Mouse (Mus musculus): ENCODE results near the gene Abhd15. TPM values are rescaled to one million over a fixed set of nuclear protein-coding genes. Genes with fewer than 3 reads are reported as not detected.

Gene Abhd15
- polyA plus RNA-seq, 1 experiment from 2014 or later, result 3.5 TPM

DNA sequence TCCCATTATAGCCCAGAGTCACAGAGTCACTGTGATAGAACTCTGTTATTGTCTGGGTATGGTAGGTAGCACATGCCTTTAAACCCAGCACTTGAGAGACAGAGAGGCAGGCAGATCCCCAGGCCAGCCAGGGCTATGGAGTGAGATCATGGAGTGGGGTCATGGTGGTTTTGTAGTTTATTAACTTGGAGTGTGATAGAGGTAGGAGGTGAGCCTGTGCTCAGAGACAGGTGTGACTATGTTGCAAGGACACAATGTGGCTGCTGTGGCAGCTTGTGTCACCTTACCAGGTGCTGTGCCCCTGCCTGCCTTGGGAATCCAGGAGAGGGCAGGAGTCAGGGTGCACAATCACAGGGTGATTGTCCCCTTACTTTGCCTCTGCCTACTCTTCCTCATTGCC lies 19.4 kb upstream of the Abhd15 start:
- no peaks in the 10 kb centered on the region for H3K27me3 ChIP-seq (replicated peaks)
- H3K9ac ChIP-seq, result no peak overlapping the region
- H3K9me3 ChIP-seq, result no peaks in the 10 kb centered on the region
- H3K27ac ChIP-seq, result peak overlapping the region; percentile 28
- peaks cover 11% of the 10 kb centered on the region for H3K36me3 ChIP-seq
- peak overlapping the region; percentile 97 for H3K4me2 ChIP-seq (replicated peaks)
- ATAC-seq, result no peak
- peaks cover 63% of the 10 kb centered on the region for H3K4me1 ChIP-seq (replicated peaks)
- no peak overlapping the region for H3K4me3 ChIP-seq (replicated peaks)

DNA sequence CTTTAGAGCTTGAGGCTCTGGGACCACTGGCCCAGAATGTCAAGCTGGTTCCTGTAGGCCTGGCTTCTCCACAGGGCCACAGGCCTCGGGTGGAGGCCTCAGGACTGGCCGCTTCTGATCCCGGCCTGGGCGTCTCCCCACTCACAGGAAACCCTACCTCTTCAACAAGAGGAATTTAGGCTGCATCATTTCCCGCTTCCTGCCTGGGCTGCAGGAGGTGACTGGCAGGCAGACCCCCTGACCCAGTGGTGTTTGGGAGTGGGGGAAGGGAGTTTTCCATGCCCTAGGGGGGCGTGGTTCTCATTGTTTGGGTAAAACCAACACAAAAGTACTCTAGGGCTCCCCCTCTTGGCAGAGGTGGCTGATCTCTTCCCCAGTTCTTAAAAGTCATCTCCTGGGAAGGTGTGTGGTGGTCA lies 17.6 kb upstream of the Abhd15 start:
- H3K9me3 ChIP-seq, result no peaks in the 10 kb centered on the region
- 40% methylated on average over 6 of the region's 6 CpGs for WGBS
- H3K4me1 ChIP-seq (replicated peaks), result peaks cover 57% of the 10 kb centered on the region
- no peaks in the 10 kb centered on the region for H3K27me3 ChIP-seq (replicated peaks)
- H3K4me2 ChIP-seq (replicated peaks), result no peak overlapping the region
- peaks cover 17% of the 10 kb centered on the region for H3K36me3 ChIP-seq
- no peak for ATAC-seq
- H3K4me3 ChIP-seq (replicated peaks), result no peak overlapping the region
- peak overlapping the region; percentile 41 for H3K27ac ChIP-seq
- no peak overlapping the region for H3K9ac ChIP-seq

DNA sequence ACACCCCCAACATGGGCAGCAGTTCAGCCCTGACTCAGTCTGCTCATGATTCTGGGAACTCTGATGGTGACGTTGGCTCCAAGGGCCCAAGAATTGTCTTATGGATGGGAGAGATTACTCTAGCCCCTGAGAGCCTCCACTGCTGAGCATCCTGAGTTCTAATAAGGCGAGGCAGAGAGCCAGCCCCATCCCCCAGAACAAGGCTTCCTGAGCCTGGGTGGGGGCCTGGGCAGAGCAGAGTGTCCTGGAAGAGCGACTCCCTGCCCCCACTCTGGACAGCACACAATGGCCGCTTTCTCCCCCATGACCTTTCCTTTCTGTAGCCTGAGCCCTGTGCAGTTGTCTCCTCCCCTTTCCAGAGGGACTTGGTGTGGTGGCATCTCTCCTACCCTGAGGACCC lies 17.1 kb upstream of the Abhd15 start:
- H3K4me2 ChIP-seq (replicated peaks), result no peak overlapping the region

GRCm38 (mm10) chr11:77498261-77499139 lies 16.4 kb upstream of the Abhd15 start:
- no peaks in the 10 kb centered on the region for H3K9me3 ChIP-seq
- no peak overlapping the region for H3K4me3 ChIP-seq (replicated peaks)
- WGBS, result 73% methylated on average over 12 of the region's 12 CpGs
- peak overlapping the region; percentile 45 for H3K27ac ChIP-seq
- ATAC-seq, result no peak
- peaks cover 26% of the 10 kb centered on the region for H3K36me3 ChIP-seq
- H3K4me2 ChIP-seq (replicated peaks), result no peak overlapping the region
- H3K27me3 ChIP-seq (replicated peaks), result no peaks in the 10 kb centered on the region
- H3K9ac ChIP-seq, result no peak overlapping the region
- H3K4me1 ChIP-seq (replicated peaks), result peaks cover 56% of the 10 kb centered on the region

More for the DNA sequence above, 17.1 kb upstream of the Abhd15 start:
- Histone ChIP-seq H3K9ac (no peak overlapping the region), H3K4me3 (replicated peaks) (no peak overlapping the region), H3K36me3 (peaks cover 20% of the 10 kb centered on the region), H3K9me3 (no peaks in the 10 kb centered on the region), H3K27ac (peak overlapping the region; percentile 45), H3K4me1 (replicated peaks) (peaks cover 56% of the 10 kb centered on the region), H3K27me3 (replicated peaks) (no peaks in the 10 kb centered on the region)
- 55% methylated on average over 4 of the region's 4 CpGs for WGBS
- no peak for ATAC-seq

GRCm38 (mm10) chr11:77499354-77499753 lies 15.6 kb upstream of the Abhd15 start:
- Histone ChIP-seq H3K4me1 (replicated peaks) (peaks cover 50% of the 10 kb centered on the region), H3K27ac (no peak overlapping the region), H3K9me3 (no peaks in the 10 kb centered on the region), H3K27me3 (replicated peaks) (no peaks in the 10 kb centered on the region), H3K9ac (no peak overlapping the region), H3K4me2 (replicated peaks) (no peak overlapping the region), H3K36me3 (peaks cover 35% of the 10 kb centered on the region), H3K4me3 (replicated peaks) (no peak overlapping the region)
- no peak for ATAC-seq
- WGBS, result 84% methylated on average over 7 of the region's 7 CpGs

- no peak overlapping the region for H3K4me3 ChIP-seq (replicated peaks)
- no peak for ATAC-seq
- H3K9ac ChIP-seq, result no peak overlapping the region; the same call in 1 of the 2 replicates
- H3K36me3 ChIP-seq, result peaks cover 48% of the 10 kb centered on the region
- H3K9me3 ChIP-seq, result no peaks in the 10 kb centered on the region
- WGBS, result 76% methylated on average over 17 of the region's 17 CpGs
- peaks cover 42% of the 10 kb centered on the region for H3K4me1 ChIP-seq (replicated peaks)
- no peaks in the 10 kb centered on the region for H3K27me3 ChIP-seq (replicated peaks)
- H3K4me2 ChIP-seq (replicated peaks), result no peak overlapping the region
- H3K27ac ChIP-seq, result no peak overlapping the region
These were observed 14.3 kb upstream of the Abhd15 start for GRCm38 (mm10) chr11:77500361-77501325.

DNA sequence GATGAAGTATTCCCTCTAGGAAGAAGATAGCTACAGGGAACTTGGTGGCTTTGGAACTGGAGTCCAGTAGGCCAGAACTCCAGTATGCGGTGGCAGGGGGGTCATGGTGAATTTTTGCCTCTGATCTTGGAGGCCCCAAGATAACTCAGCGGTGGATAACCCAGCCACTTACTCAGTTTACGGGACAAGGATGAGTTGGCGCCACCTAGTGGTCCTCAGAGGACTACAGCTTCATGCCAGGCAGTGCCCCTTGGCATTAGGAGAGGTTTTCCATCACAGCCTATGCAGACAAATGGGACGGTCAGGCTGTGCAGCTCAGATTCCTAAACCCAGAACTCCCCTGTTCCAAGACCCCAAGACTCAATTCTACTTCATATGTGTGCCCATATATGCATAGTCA lies 13.5 kb upstream of the Abhd15 start:
- peaks cover 52% of the 10 kb centered on the region for H3K36me3 ChIP-seq
- ATAC-seq, result no peak
- no peak overlapping the region for H3K4me3 ChIP-seq (replicated peaks)
- WGBS, result 23% methylated on average over 5 of the region's 5 CpGs
- H3K4me2 ChIP-seq (replicated peaks), result no peak overlapping the region
- H3K9ac ChIP-seq, result no peak overlapping the region
- H3K27ac ChIP-seq, result no peak overlapping the region
- peaks cover 42% of the 10 kb centered on the region for H3K4me1 ChIP-seq (replicated peaks)
- H3K27me3 ChIP-seq (replicated peaks), result no peaks in the 10 kb centered on the region
- no peaks in the 10 kb centered on the region for H3K9me3 ChIP-seq

DNA sequence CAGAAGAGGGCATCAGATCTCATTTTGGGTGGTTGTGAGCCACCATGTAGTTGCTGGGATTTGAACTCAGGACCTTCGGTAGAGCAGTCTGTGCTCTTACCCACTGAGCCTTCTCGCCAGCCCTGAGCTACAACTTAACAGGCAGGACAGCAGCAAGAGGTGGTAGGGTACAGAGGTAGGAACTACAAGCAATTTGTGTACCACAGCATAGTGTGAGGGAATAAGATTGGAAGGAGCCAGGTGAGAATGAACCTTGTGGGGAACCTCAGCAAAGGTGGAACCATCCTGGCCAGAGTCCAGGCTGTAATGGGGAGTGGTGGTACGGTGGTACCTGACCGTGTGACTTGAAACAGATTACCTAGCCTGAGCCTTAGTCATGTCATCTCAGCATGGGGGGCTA lies 12.9 kb upstream of the Abhd15 start:
- ATAC-seq, result no peak
- Histone ChIP-seq H3K4me2 (replicated peaks) (no peak overlapping the region), H3K27me3 (replicated peaks) (no peaks in the 10 kb centered on the region), H3K27ac (no peak overlapping the region), H3K9ac (no peak overlapping the region), H3K4me1 (replicated peaks) (peaks cover 44% of the 10 kb centered on the region), H3K9me3 (no peaks in the 10 kb centered on the region), H3K4me3 (replicated peaks) (no peak overlapping the region), H3K36me3 (peaks cover 58% of the 10 kb centered on the region)
- WGBS, result 84% methylated on average over 4 of the region's 4 CpGs

DNA sequence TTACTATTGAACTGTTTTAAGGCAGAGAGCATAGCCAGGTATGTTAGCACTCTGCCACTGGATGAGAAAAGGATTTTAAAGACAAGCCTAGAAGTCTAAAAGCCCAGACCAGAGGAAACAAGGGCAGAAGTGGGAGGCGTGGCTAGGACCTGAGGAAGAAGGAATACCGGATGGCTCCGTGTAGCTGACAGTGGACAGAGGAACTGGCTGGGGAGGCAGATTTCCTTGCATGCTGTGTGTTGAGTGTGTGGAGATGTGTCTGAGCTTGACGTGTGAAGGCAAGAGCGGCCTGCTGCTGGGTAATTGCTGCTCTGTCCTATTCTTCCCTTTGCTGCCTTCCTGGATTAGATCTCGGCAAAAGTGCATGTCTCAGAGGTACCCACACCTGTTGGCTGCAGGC lies 12.4 kb upstream of the Abhd15 start:
- WGBS, result 78% methylated on average over 6 of the region's 6 CpGs

GRCm38 (mm10) chr11:77503511-77503910 lies 11.4 kb upstream of the Abhd15 start:
- Histone ChIP-seq H3K27me3 (replicated peaks) (no peaks in the 10 kb centered on the region), H3K9ac (no peak overlapping the region), H3K27ac (no peak overlapping the region), H3K36me3 (peaks cover 64% of the 10 kb centered on the region), H3K4me3 (replicated peaks) (no peak overlapping the region), H3K9me3 (no peaks in the 10 kb centered on the region), H3K4me1 (replicated peaks) (peaks cover 40% of the 10 kb centered on the region), H3K4me2 (replicated peaks) (no peak overlapping the region)
- ATAC-seq, result no peak
- 68% methylated on average over 3 of the region's 3 CpGs for WGBS

More for the DNA sequence above, 12.4 kb upstream of the Abhd15 start:
- no peak for ATAC-seq
- peaks cover 41% of the 10 kb centered on the region for H3K4me1 ChIP-seq (replicated peaks)
- H3K27me3 ChIP-seq (replicated peaks), result no peaks in the 10 kb centered on the region
- no peak overlapping the region for H3K4me2 ChIP-seq (replicated peaks)
- peaks cover 63% of the 10 kb centered on the region for H3K36me3 ChIP-seq
- H3K27ac ChIP-seq, result no peak overlapping the region
- no peaks in the 10 kb centered on the region for H3K9me3 ChIP-seq
- no peak overlapping the region for H3K4me3 ChIP-seq (replicated peaks)
- H3K9ac ChIP-seq, result no peak overlapping the region

GRCm38 (mm10) chr11:77504377-77504776 lies 10.5 kb upstream of the Abhd15 start:
- no peak for ATAC-seq
- Histone ChIP-seq H3K27me3 (replicated peaks) (no peaks in the 10 kb centered on the region), H3K4me1 (replicated peaks) (peaks cover 37% of the 10 kb centered on the region), H3K27ac (peak overlapping the region; percentile 66; the same call in 1 of the 2 replicates), H3K4me2 (replicated peaks) (no peak overlapping the region), H3K36me3 (peaks cover 61% of the 10 kb centered on the region), H3K4me3 (replicated peaks) (no peak overlapping the region), H3K9me3 (no peaks in the 10 kb centered on the region), H3K9ac (no peak overlapping the region)
- WGBS, result 92% methylated on average over 19 of the region's 19 CpGs

- Histone ChIP-seq H3K4me2 (replicated peaks) (0 out of 2 replicates have a peak overlapping the region, but pooled peaks have one; percentile 17), H3K27ac (peak overlapping the region; percentile 75), H3K36me3 (peaks cover 53% of the 10 kb centered on the region), H3K9me3 (no peaks in the 10 kb centered on the region), H3K27me3 (replicated peaks) (no peaks in the 10 kb centered on the region), H3K4me1 (replicated peaks) (peaks cover 34% of the 10 kb centered on the region), H3K9ac (no peak overlapping the region), H3K4me3 (replicated peaks) (no peak overlapping the region)
- 79% methylated on average over 22 of the region's 22 CpGs for WGBS
- peak; percentile 66 for ATAC-seq
These were observed 9.5 kb upstream of the Abhd15 start for GRCm38 (mm10) chr11:77505291-77505980.
